Mouse (Mus musculus) lung, adult 18-20 months (tissue): ENCODE results near the gene 4833423E24Rik.

ENCODE experiments used
- DNase-seq, 2 experiments: peaks; one replicate each; pipeline ENCODE4 v3.0.0; 2022; ENCODE audit warnings: mixed read lengths in 2 of 2

The 4833423E24Rik gene

DNA sequence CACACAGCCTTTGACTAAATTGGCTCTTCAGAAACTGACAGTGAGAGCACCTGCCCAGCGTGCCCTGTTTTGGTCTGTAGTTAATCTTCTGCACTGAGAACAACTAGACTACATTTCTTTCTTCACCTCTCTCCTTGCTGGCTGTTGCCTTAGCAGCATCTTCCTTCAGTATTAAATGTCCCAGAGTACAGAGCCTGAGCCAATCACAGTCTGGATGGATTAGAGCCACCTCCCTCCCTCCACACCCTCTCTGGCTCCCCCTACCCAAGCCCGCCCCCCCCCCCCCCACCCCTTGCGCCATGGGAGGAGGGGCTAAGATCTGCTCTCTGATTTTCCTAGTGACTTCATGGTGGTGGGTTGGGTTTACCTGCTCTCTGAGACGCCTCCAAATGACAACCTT lies at the start of gene 4833423E24Rik:
Gene 4833423E24Rik, minus strand, starts transcription at position 146 of the 400 bp plus-strand sequence.
- no peak for DNase-seq

DNA sequence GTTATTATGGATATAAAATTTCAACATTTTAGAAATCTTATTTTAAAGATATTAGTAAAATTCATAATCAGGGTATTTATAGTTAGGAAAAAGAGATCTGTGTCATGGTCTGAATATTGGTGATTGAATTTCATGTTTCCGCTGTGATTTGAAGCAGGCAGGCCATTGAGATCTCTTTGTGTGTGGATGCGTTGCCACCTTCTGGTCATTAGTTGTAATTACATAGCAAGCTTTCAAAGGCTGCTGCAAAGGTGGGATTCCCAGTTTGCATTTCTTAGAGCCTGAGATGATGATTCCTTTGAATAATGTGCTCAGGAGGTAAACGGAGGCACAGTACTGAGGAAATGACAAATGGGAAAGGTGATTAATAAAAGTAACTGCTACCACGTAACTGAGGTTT lies 42.4 kb upstream of the 4833423E24Rik start:
- DNase-seq = peak in 1 of 2 experiments; percentile 19

- DNase-seq = peak in 1 of 2 experiments; percentile 12
Measured at GRCm38 (mm10) chr2:85560226-85560625, 41.4 kb upstream of the 4833423E24Rik start.

DNA sequence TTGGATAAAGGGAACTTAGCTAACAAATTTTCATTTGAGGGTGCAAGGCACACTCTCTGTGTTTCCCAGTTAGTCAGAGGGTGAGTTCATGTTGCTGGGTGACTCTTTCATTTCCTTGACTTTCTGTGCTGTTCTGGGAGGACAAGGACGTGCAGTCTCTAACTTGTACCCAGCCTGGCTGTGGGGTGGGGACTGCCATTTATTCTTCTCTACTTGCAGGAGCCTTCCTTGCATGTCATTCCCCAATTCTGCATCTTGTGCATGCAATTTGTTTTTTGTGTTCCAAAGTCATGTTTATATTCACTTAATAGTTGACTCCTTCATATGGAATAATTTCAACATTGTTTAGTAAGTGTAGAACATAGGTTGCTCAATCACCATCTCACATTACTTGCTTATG lies 36.0 kb upstream of the 4833423E24Rik start:
- DNase-seq = peak in 1 of 2 experiments; percentile 3

GRCm38 (mm10) chr2:85533934-85534333 lies 15.1 kb upstream of the 4833423E24Rik start:
- DNase-seq = peak in 1 of 2 experiments; percentile 4

GRCm38 (mm10) chr2:85532082-85532778 lies 13.4 kb upstream of the 4833423E24Rik start:
- DNase-seq = peak in 1 of 2 experiments; percentile 12

GRCm38 (mm10) chr2:85522859-85523489 lies 4.2 kb upstream of the 4833423E24Rik start:
- DNase-seq = no peak

DNA sequence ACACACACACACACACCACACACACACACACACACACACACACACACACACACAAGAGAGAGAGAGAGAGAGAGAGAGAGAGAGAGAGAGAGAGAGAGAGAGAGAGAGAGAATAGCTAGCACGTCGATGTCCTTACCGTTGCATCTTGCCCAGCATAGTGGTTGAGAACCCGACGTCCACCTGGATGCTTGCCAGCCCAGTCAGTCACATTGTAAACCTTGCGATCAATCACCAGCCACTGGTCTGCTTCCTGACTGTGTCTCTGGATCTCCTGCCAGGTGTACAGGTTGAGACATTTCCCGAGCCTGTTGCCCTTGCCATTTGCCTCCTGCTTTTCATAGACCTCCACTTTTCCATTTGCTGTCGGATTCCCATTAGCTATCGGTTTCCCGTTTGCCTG lies 532 bp downstream of the 4833423E24Rik start:
- no peak for DNase-seq

GRCm38 (mm10) chr2:85510376-85510775 lies 8.4 kb downstream of the 4833423E24Rik start:
- peak in 1 of 2 experiments; percentile 8 for DNase-seq

GRCm38 (mm10) chr2:85490396-85490795 lies 28.4 kb downstream of the 4833423E24Rik start:
- no peak for DNase-seq

GRCm38 (mm10) chr2:85466801-85467325 lies 52.0 kb downstream of the 4833423E24Rik start:
- DNase-seq = peak; percentile 8 to 37

- no peak for DNase-seq
Measured at GRCm38 (mm10) chr2:85443539-85443938, 75.3 kb downstream of the 4833423E24Rik start, which contains the start of gene Olfr995. Gene Olfr995 (minus strand): TSS chr2:85443639.

DNA sequence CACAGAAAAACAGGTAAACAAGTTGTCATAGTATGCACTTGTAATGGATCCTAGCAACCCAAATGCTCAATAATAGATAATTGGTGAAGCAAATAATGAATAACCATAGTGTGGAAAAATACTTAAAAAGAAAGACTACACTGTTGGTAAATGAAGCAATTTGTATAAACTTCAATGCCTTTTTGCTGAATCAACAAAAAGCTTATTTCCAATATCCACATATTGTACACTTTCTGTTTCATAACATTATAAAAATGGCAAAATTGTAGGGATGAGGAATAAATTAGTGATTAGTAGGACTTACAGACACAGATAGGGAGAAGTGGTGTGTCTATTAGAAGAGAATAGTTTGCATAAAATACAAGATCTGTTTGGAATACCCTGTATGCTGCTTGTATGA lies 76.3 kb downstream of the 4833423E24Rik start:
- DNase-seq = no peak

DNA sequence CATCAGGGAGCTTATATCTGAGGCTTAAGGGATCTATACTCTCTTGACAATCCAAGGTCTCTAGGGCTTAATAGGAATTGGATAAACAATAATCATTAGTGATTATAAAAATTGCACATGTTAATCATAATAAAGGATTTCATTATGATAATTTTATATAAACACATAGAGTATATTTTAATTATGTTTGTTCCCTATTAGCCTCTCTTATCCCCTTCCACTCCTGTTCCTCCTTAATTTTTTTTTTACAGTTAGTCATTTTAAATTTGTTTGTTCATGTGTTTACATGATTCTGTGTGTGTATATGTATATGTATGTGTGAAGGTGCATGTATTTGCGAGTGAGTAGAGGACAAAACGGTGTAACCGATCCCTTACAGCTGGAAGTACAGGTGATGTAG lies 82.5 kb downstream of the 4833423E24Rik start, which contains the start of gene Olfr994:
Gene Olfr994, minus strand, starts transcription at position 101 of the 400 bp plus-strand sequence.
- DNase-seq = no peak
